Mouse (Mus musculus) CD4-positive, CD25-positive, alpha-beta regulatory T cell, adult 2 months (primary cell): Measurements from ENCODE around the gene Atp6ap1l.
A peak's percentile ranks its signal among the peaks of the same experiment; 100 is the strongest.

ENCODE experiments used
- DNase-seq: peaks from one replicate; pipeline ENCODE4 v3.0.0-alpha.2; 2012; ENCODE audit warnings: low read depth, low spot score

The Atp6ap1l gene

DNA sequence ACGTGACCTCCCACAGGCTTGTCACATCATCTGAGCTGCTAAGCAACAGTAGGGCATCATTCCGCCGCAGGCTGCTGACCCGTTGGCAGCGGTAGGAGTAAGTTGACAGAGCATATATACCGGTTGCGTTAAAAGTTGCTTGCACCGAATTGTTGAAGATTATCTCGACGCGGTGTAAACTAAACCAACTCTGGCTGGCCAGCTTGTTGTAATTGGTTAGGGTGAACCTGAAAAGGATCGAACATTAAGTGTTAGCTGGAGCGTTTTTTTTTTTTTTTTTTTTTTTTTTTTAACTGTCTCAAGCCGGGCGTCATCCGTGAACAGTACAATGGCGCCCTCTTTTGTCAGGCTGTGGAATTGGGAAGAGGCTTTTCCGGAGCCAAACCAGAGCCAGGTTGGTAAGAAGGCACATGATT lies 18.6 kb downstream of the Atp6ap1l start:
- DNase-seq: peak; percentile 78

DNA sequence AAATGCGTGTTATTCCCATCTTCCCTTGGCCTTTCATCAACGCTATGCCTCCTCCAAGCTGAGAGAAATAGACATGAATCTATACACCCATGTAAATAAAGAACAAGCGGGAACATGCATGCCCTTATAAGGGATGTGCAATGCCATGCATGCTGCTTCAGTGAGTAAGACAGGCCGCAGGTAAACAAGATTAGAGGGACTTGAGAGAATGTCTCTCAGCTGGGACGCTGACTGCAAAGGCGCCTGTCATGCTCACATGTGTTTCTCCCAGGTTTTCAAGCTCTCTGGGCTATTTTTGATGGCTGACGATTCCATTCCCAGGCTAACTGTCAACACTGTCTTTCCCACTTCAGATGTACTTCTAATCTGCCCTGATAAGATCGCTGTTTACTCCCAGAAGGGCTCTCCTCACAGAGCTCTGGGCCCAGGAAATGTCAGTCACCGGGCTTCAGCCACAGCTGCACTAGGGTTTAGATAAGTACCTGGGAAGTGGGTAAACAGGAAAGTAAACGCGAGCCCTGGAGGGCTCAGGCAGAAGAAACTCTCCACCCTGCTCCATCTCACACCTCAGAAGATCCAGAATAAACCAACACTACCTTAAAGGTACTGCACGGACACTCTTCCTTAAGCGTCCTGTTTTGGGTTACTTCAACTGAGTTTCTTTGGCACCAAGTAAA lies 19.2 kb downstream of the Atp6ap1l start:
- DNase-seq: no peak

DNA sequence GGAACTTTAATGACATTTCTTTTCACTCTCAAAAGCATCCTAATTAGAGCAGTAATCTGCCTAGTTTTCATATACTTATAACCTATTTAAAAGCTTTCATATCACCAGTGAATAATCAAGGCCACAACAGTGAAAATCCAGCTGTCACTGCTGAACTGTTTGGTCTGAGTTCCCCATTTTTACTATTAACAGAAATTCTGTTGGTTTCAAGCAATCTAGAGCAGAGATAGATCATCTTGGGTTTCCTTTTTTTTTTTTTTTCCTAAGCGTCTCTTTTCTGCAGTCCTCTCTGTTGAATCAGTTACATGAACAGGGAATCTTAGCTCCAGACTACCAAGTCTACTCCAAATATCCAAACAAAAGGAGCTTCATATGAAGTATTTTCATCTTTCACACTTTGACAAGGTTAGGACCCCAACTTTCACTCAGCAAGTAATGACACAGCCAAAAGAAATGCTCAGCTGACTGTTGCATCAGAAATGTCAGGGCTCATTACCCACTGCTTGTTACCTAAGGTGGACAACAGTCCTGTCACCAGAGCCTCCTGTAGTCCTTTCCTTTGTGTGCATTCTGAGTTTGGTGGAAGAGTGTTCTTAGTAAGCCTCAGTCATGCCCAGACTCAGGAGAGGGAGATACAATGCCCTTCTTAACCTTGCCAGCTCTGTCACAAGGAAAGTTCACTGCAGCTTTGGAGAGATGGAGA lies 23.3 kb downstream of the Atp6ap1l start:
- no peak for DNase-seq

DNA sequence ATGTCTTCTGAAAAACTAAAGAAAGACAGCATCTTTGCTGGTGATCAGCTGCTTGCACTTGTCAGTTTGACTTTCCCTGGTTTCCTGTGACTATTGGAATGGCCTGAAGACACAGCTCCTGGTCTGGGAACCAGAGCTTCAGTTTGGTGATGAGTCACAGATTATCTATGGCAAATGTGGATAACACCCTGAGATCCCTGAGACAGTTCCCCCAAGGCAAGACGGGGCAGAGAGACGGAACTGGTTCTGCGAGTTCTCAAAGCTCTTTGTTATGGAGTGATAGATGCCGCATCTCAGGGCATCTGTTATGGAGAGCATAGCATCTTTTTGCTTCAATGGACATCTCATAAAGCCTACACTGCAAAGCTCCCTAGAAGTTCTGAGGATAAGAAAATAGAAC lies 33.6 kb downstream of the Atp6ap1l start:
- DNase-seq: no peak

DNA sequence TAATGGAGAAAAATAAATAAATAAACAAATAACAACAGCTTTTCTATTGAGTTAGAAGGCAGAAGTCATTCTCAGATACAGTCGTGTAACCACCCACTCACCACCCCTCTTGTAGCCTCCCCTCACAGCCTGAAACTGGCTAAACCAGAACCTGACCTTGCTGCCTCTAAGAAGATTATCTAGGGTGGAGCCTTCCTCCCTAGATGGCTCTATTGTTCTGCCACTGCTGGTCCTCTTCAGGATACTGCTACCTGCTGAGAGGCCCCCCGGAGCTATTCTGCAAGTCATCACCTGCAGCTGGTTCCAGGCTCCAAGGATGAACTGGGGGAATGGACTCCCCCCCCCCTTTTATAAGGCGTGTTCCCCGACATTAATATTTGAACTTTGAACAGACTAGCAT lies 36.0 kb downstream of the Atp6ap1l start:
- DNase-seq: no peak

DNA sequence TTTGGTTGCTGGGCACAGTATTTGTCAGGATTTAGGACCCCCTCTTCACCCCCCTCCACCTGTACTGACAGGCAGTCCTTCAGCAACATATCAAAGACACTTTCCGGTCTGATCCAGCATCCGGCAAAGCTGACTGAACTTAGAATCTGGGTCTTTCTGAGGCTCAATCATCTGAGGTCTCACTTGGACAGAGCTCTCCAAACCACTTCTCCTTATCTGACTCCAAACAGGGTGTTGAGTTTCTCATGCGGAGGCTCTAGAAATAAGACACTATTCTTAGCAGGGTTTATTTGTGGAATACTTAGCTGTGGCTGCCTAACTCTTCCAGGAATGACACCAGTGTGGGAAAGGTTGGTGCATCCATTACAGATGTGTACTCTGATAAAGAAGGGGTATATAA lies 43.0 kb downstream of the Atp6ap1l start:
- DNase-seq: no peak

DNA sequence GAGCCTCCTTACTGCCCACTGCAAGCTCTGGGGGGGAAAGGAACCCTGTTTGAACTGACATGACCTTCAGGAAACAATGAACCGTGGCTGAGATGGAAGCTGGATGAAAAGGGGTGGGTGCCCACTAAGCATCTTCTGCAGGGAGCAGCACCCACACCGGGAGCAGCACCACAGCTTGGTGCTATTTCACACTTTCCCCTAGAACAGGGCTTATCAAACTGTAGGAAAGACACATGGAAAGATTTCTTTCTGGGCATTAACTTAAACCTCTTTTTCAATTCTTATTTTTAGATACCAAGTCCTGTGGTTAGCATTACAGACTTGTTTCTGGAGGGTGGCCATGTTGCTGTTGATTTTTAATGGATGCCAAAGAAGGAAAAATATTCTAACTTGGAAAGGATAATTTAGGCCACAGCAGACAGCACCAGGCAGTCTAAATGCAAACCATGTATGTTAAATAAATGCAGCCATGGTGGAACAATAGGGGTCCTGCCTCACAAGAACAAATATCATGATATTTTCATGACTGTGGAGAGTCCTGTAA lies 44.2 kb downstream of the Atp6ap1l start:
- no peak for DNase-seq

DNA sequence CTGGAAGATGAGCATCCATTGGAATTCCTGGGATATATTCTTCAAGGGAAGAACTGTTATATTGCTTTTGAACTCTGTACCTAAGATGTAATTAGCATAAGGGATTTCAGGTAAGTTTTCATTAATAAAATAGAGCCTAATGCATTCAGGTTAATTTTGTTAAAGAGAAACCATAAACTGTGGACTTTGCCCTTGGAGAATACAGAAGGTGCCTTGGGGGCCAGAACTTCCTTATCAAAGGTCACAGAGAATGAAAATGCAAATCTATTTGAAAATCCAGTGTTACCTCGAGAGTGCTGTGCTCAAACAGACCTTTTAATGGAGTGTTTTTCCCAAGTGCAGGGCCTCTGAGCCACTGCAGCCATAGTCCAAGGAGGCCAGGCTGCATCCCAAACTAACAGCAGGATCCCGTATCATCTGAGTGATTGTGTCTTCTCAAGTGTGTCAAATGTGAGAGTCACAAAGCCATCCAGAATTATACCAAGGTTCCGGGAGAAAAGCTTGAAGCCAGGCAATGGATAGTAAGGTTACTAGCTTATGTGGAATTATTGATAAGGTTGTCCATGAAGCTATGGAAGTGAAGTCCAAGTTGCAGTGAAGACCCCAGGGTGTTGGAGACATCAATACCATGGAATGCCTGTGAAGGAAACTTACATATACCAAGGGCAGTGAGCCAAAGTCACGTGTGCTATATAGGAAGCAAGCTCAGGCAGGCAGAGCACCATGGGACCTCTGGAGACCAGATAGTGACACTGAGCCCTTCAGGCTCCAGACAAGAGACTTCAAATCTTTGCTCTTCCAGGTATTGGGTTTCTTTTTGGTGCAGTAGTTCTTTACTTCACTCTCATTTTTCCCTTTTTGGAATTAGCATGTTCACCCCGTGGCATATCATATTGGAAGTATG lies 52.2 kb downstream of the Atp6ap1l start:
- DNase-seq: no peak

DNA sequence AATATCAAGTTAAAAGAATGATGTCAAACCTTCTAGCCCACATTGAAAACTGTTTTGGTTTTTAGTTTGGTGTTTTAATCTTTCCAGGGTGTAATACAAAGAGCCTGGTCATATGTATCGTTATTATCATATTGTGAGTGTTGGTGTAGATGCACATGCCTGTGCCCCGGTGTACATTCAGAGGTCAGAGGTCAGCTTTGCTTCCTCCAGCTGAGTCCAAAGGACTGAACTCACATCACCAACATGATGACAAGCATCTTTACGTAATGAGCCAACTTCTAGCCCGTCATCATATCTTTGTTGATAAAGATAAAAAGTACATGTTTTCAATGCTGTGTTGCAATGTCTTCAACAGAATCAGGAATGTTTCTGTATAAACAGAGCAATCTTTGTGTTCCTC lies 53.4 kb downstream of the Atp6ap1l start:
- DNase-seq: no peak

DNA sequence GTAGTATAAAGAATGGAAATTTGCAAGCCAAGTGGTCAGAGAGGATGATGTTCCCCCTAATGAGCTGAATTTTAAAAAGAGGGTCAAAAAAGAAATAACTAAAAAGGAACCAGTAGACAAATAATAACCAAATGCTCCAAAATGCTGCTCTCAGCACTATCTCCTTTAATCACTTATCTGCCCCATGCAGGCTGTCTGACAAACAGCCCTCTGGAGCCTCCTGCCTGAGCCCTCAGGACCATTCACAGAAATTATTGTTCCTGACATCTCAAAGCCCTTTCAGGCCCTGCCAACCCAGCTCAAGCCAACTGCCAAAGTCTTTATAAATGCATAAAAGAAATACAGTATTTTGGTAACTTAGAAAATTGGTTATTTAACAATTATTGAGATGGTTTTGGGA lies 61.0 kb downstream of the Atp6ap1l start:
- DNase-seq: no peak

DNA sequence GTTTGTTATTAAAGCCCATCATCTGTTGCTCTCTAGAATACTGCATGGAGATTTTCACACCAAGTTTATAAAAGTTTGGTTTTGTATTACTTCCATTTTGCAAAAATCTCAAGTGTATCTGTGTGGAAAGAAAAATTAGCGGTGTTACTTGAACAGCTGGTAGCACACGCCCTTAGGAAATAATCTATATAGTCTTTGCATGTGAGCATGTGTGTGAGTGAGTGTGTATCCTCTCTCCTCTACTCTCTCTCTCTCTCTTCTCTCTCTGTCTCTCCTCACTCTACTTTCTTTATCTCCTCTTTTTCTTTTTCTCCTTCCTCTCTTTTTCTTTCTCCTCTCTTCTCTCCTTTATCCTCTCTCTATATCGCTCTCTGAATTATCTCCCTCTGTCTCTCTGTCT lies 61.7 kb downstream of the Atp6ap1l start:
- DNase-seq: no peak

DNA sequence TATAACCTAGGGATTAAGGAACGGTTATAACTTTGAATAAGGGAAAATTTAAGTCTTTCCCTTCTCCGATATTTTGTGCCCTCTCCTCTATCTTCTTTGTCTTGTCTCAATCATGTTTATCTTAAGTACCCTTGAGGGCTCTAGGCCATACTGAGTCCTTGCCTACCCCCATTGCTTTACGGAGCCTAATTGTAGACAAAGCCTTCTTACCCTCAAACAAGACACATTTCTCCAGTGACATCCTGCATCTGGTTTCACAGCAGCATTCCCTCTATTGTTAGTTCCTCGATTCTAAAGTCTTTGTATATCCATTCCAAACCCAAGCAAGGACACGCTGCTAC lies 64.0 kb downstream of the Atp6ap1l start:
- no peak for DNase-seq

DNA sequence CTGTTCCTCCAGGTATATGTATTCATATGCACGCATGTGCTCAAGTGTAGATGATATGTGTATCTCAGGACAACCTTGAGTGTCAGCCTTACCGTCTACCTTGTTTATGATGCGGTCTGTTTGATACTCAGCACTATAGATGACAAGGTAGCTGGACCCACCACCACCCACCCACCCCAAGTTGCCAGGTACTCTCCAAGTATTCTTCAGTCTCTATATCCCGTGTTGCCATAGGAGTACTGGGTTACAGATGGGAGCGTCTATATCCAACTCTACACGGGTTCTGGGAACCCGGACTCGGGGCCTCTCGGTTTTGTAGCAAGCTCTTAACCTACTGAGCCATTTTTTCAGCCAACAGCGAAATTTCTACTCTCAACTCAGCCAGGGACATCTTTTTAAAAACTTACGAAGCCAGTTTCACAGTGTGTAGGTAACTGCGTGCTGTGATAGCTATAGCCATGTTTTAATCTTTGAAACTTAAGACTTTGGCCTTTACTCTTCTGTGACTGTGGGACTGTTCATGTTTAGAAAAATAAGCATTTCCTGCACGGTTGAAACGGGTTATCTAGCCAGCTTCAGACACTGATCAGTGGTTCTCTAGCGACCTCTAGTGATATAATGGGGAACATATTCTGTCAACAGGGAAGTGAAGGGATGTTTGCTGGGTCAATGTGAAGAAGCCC lies 64.5 kb downstream of the Atp6ap1l start:
- DNase-seq: peak; percentile 66

DNA sequence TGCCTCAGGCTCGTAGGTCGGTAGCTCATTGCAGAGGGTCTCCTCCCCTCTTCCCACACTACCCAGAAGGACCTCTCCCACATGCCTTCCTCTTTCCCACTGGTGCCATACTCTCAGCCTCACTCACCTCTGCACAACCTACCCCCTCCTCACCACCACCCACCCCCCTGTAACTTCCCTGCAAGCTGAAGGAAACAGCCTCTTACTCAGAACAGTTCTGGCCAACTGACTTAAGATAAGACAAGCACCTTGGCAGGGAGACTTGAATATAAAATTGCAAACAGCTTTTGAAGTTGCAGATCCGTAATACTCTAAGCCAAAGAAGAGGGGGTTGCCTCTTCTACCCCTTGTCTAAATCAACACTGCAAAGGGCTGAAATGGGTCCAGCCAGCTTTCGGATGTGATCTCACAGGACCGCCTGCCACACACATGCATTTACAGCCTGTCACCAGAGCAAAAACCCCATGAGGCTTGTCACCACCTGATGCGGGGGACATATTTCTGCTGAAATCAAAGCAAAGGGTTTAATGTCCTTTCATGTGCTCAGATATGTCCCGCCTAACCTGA lies 71.4 kb downstream of the Atp6ap1l start:
- no peak for DNase-seq
